Mouse (Mus musculus) splenic B cell, adult 2 months (primary cell): ENCODE measurements around the gene Slmap.
"Not testable (repeated sequence)": the region's sequence is repeated elsewhere in the genome, so short reads cannot be mapped to it uniquely, and the experiment has no call there.

Experiments
- DNase-seq: peaks from one replicate; pipeline ENCODE4 v3.0.0-alpha.2; 2011; ENCODE audit warnings: low read depth, low spot score
- H3K27me3 ChIP-seq: 2 replicates; pipeline ENCODE4 v1.6.1; 2012; ENCODE audit warnings: mild to moderate bottlenecking, low read length, moderate library complexity, mixed read lengths; ENCODE audit not compliant: control insufficient read depth, poor library complexity, insufficient read depth, severe bottlenecking
- H3K36me3 ChIP-seq: 2 replicates; pipeline ENCODE4 v1.6.1; 2012; ENCODE audit warnings: mild to moderate bottlenecking, low read length, moderate library complexity, mixed read lengths; ENCODE audit not compliant: control insufficient read depth, poor library complexity, insufficient read depth, severe bottlenecking

Slmap gene

DNA sequence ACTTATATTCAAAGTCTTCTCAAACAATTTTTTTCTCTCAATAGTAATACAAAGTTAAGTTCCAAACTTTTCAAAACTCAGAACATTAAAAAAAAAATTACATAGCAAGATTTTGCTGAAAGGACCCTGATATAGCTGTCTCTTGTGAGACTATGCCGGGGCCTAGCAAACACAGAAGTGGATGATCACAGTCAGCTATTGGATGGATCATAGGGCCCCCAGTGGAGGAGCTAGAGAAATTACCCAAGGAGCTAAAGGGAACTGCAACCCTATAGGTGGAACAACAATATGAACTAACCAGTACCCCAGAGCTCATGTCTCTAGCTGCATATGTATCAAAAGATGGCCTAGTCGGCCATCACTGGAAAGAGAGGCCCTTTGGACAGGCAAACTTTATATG, 18.5 kb downstream of the Slmap start:
- not testable (repeated sequence) for H3K36me3 ChIP-seq, DNase-seq, H3K27me3 ChIP-seq

DNA sequence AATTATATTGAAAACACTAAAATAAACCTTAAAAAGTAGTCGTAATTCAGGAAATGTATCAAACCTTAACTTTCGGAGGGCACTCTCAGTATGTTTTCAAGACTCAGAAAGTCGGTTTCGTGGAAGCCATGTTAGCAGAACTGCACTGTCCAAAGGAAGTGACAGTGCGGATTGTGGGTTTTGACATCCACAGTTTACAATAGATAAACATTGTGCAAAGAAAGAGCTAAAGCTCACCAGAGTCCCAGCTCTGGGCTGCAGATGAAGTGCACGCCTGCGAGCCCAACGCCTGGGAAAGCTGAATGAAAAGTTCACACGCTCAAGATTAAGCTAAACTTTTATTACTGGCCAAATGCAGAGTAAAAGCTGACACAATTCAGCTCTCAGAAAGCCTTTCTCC, 18.9 kb downstream of the Slmap start:
- H3K36me3 ChIP-seq: no peaks in the 10 kb centered on the region
- no peaks in the 10 kb centered on the region for H3K27me3 ChIP-seq
- DNase-seq: no peak

- no peaks in the 10 kb centered on the region for H3K27me3 ChIP-seq
- no peak for DNase-seq
- H3K36me3 ChIP-seq: no peaks in the 10 kb centered on the region
Measured at GRCm38 (mm10) chr14:26510545-26510944, 24.2 kb downstream of the Slmap start.

- Histone ChIP-seq H3K27me3 (no peaks in the 10 kb centered on the region), H3K36me3 (no peaks in the 10 kb centered on the region)
- DNase-seq: no peak
Measured at GRCm38 (mm10) chr14:26508150-26508549, 26.6 kb downstream of the Slmap start.

GRCm38 (mm10) chr14:26507361-26507760, 27.4 kb downstream of the Slmap start:
- Histone ChIP-seq H3K36me3 (no peaks in the 10 kb centered on the region), H3K27me3 (no peaks in the 10 kb centered on the region)
- no peak for DNase-seq

DNA sequence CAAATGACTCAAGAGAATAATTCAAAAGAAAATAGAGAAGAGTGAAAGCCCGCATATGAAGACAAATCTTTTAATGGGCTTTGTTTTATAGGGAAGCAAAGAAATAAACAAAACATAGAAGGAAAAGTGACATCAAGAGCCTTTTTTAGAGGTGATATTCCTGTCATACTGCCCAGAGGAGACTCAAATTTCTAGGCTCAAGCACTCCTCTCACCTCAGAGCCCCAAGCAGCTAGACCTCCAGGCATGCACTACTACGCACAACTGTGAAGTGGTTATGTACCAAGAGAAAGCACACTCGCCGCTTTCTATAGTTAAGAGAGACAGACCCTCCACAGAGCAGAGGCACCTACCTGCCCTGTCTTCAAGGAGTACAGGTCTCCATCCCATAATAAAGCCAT, 30.2 kb downstream of the Slmap start:
- Histone ChIP-seq H3K27me3 (no peaks in the 10 kb centered on the region), H3K36me3 (no peaks in the 10 kb centered on the region)
- DNase-seq: no peak

DNA sequence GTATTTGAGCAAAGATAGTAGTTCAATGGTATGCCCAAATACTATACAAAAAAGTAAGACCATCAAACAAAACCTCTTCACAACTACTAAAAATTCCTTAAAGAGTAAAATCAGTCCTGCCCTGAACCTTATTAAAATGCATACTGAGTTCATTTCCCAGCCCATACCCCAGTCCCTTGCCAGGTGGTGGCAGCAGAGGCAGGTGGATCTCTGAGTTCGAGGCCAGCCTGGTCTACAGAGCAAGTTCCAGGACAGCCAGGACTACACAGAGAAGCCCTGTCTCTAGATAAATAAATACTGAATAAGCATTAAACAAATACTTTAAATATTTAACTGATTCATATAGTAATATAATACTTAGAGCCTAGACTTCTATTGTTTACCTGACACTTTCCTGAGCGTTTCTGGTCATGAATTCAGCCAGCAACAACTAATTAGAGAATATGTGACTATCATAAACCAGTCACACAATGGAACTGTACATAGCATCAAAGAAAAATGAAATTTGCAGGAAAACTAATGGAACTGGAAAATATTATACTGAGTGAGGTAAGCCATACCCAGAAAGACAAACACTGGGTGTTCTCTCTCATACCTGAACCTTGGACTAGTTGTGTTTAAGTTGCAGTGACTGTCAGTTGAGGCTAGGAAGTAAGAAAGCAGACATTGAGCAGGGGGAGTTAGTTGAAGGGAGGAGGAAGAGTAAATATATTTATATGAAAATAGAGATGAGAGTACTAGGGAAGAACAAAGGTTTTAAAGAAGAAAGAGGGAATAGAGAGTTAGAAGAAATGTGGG, 34.4 kb downstream of the Slmap start:
- DNase-seq: peak; percentile 52
- no peaks in the 10 kb centered on the region for H3K27me3 ChIP-seq
- no peaks in the 10 kb centered on the region for H3K36me3 ChIP-seq

GRCm38 (mm10) chr14:26495021-26495420, 39.7 kb downstream of the Slmap start:
- Histone ChIP-seq H3K36me3 (no peaks in the 10 kb centered on the region), H3K27me3 (no peaks in the 10 kb centered on the region)
- peak; percentile 27 for DNase-seq

GRCm38 (mm10) chr14:26491150-26491549, 43.6 kb downstream of the Slmap start:
- Histone ChIP-seq H3K27me3 (no peaks in the 10 kb centered on the region), H3K36me3 (no peaks in the 10 kb centered on the region)
- peak; percentile 86 for DNase-seq

DNA sequence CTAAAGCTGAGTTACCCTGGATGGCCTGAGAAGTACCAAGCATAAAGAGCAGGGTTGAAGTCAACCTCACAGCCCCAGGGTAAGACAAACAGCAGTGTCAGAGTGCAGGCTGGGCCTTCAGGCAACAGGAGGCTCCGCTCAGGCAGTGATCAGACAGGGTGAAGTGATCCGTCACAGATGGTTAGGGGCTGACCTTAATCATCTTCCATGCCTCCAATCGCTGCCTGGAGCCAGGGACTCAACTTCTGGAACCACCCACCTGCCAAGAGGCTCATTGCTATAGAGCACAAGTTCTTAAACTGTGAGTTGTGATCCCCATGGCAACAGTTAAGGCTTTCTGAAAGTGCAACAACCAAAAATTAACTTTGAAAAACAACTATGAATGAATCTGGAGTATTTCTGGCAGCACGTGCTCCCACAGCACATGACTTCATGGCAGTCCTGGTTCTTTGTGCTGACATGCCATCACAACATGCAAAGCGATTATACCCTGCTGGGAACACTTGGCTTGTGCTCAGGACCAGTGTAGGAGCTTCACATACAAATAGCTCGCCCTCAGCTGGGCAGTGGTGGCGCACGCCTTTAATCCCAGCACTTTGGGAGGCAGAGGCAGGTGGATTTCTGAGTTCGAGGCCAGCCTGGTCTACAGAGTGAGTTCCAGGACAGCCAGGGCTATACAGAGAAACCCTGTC, 46.3 kb downstream of the Slmap start:
- no peaks in the 10 kb centered on the region; the same call in 1 of the 2 replicates for H3K27me3 ChIP-seq
- no peak for DNase-seq

DNA sequence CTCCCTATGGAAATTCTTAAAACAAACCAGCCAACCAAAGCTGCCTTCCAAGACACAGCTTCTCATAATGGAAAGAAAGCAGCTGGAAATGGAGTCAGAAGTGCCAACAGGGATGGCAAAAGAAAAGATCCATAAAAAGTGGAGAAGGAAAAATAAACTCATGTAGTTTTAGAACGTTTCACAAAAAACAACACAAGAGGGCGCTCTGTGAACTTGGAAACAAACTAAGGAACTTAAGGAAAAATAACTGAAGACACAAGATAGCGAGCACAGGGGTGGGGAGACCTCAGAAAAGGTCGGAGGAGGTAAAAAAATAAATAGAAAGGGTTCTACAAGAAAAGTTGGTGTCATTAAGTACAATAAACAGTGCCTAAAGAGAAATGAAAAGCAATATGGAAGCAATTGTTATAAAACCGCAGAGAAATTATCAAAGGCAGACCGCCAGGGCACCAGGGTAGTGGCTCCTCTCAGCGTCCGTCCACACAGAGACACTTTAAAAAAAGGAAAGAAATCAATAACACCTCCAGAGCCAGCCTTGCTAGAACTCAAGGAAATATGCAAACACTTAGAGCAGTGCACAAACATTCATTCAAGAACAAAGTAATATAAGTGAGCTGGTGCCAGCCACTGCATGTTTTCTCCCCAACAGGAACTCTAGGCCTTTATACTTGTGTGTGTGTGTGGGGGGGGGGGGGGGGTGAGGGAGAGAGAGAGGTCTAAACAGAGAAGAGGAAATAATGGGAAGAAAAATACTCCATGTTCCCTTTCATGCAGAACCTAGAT, 48.1 kb downstream of the Slmap start:
- DNase-seq: peak; percentile 20
- Histone ChIP-seq H3K27me3 (no peaks in the 10 kb centered on the region; the same call in 1 of the 2 replicates), H3K36me3 (no peaks in the 10 kb centered on the region)

More for the DNA sequence above, 46.3 kb downstream of the Slmap start:
- H3K36me3 ChIP-seq: no peaks in the 10 kb centered on the region

- Histone ChIP-seq H3K27me3 (no peaks in the 10 kb centered on the region; the same call in 1 of the 2 replicates), H3K36me3 (no peaks in the 10 kb centered on the region)
- DNase-seq: no peak
Measured at GRCm38 (mm10) chr14:26481457-26481856, 53.3 kb downstream of the Slmap start.

- Histone ChIP-seq H3K36me3 (no peaks in the 10 kb centered on the region), H3K27me3 (no peaks in the 10 kb centered on the region)
- DNase-seq: peak; percentile 74
Measured at GRCm38 (mm10) chr14:26477738-26478137, 57.0 kb downstream of the Slmap start.

GRCm38 (mm10) chr14:26476391-26476790, 58.3 kb downstream of the Slmap start:
- Histone ChIP-seq H3K36me3 (no peaks in the 10 kb centered on the region), H3K27me3 (no peaks in the 10 kb centered on the region)
- no peak for DNase-seq

- H3K27me3 ChIP-seq: no peaks in the 10 kb centered on the region
- DNase-seq: no peak
- no peaks in the 10 kb centered on the region; the same call in 1 of the 2 replicates for H3K36me3 ChIP-seq
Measured at GRCm38 (mm10) chr14:26467974-26468373, 66.8 kb downstream of the Slmap start.
